Comparison of ENCODE assay signal across 8 mouse cellular contexts in the genomic region with DNA sequence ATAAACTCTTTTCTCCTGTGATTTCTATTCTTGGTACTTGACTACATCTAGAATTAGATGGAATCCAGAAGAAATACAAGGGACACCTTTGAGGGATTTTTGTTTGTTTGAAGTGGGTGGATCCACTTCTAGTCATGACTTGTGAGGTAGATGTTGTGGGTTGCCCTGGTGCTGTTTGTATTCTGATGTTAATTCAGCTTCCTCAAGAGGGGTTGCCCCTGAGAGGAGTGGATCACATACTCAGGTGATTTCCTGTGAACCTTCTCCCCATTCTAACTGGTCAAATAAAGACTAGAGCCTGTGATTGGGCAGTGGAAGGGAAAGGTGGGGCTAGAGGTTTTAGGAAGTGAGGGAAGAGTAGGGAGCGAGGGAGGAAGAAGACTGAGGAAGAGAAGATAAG. TPM values are rescaled to one million over a fixed set of nuclear protein-coding genes. Genes with fewer than 3 reads are reported as not detected.
DNase-seq lines count a peak whose midpoint lies in the region; ATAC-seq and TF ChIP-seq lines count a peak whose summit lies in the region.

No protein-coding gene starts in this region.

- H3K9ac ChIP-seq in heart, embryonic 15.5 days, result 0 out of 2 replicates have a peak overlapping the region, but pooled peaks have one; percentile 79
- peak overlapping the region; percentile 58; the same call in 1 of the 2 replicates for H3K9ac ChIP-seq in MEL (ENCODE audit: control insufficient read depth, low read depth, low read length, poor library complexity, severe bottlenecking)
- peak overlapping the region; percentile 75 for H3K9ac ChIP-seq in hindbrain, embryonic 13.5 days
- no peak overlapping the region for H3K9ac ChIP-seq in midbrain, embryonic 13.5 days (replicated peaks)

- TF ChIP-seq EP300 in MEL (IDR thresholded peaks at IDR 0.05; ENCODE audit: low read depth in 1 of 2, low read length in 2 of 2), result no peak

- H3K36me3 ChIP-seq in heart, embryonic 15.5 days, result peaks cover 3% of the 10 kb centered on the region; the same call in 1 of the 2 replicates
- H3K36me3 ChIP-seq in MEL (ENCODE audit: control insufficient read depth in 1 of 2, insufficient read depth in 2 of 2, low read length in 2 of 2), result peaks cover 0 to 4% of the 10 kb centered on the region in 2 experiments; a peak in 1 of 4 replicates
- peaks cover 20% of the 10 kb centered on the region for H3K36me3 ChIP-seq in hindbrain, embryonic 13.5 days
- peaks cover 18% of the 10 kb centered on the region for H3K36me3 ChIP-seq in midbrain, embryonic 13.5 days

- H3K4me2 ChIP-seq in heart, embryonic 15.5 days, result peak overlapping the region; percentile 90
- peak overlapping the region; percentile 76 for H3K4me2 ChIP-seq in hindbrain, embryonic 13.5 days
- peak overlapping the region; percentile 74 for H3K4me2 ChIP-seq in midbrain, embryonic 13.5 days (replicated peaks)

- no peaks in the 10 kb centered on the region for H3K27me3 ChIP-seq in heart, embryonic 15.5 days
- no peaks in the 10 kb centered on the region for H3K27me3 ChIP-seq in MEL (ENCODE audit: control insufficient read depth in 1 of 2, insufficient read depth in 2 of 2, low read length in 2 of 2)
- no peaks in the 10 kb centered on the region for H3K27me3 ChIP-seq in hindbrain, embryonic 13.5 days
- H3K27me3 ChIP-seq in midbrain, embryonic 13.5 days, result no peaks in the 10 kb centered on the region

- peak overlapping the region; percentile 91 for H3K27ac ChIP-seq in heart, embryonic 15.5 days
- H3K27ac ChIP-seq in MEL (ENCODE audit: control insufficient read depth, low read depth, low read length), result peak overlapping the region; percentile 87
- H3K27ac ChIP-seq in hindbrain, embryonic 13.5 days, result no peak overlapping the region
- H3K27ac ChIP-seq in midbrain, embryonic 13.5 days, result no peak overlapping the region

- H3K79me2 ChIP-seq in MEL (ENCODE audit: control insufficient read depth, insufficient read depth, low read length, poor library complexity), result peaks cover 2% of the 10 kb centered on the region

- H3K4me1 ChIP-seq in heart, embryonic 15.5 days (replicated peaks), result peaks cover 9% of the 10 kb centered on the region
- H3K4me1 ChIP-seq in MEL (ENCODE audit: control insufficient read depth in 1 of 2, insufficient read depth in 2 of 2, low read length in 2 of 2), result peaks cover 0 to 3% of the 10 kb centered on the region in 2 experiments; a peak in 1 of 4 replicates
- H3K4me1 ChIP-seq in hindbrain, embryonic 13.5 days (replicated peaks), result peaks cover 14% of the 10 kb centered on the region
- H3K4me1 ChIP-seq in midbrain, embryonic 13.5 days (replicated peaks), result peaks cover 7% of the 10 kb centered on the region

- H3K9me3 ChIP-seq in heart, embryonic 15.5 days (replicated peaks), result no peaks in the 10 kb centered on the region
- H3K9me3 ChIP-seq in MEL (replicated peaks; ENCODE audit: insufficient read depth, low read length), result no peaks in the 10 kb centered on the region
- peaks cover 5% of the 10 kb centered on the region; the same call in 1 of the 2 replicates for H3K9me3 ChIP-seq in hindbrain, embryonic 13.5 days
- H3K9me3 ChIP-seq in midbrain, embryonic 13.5 days, result peaks cover 13% of the 10 kb centered on the region

- peak overlapping the region; percentile 73 for H3K4me3 ChIP-seq in heart, embryonic 15.5 days
- peak overlapping the region; percentile 67 to 86 for H3K4me3 ChIP-seq in MEL (ENCODE audit: control insufficient read depth in 1 of 2, insufficient read depth in 1 of 2, low read depth in 2 of 2, low read length in 2 of 2)
- H3K4me3 ChIP-seq in hindbrain, embryonic 13.5 days, result peak overlapping the region; percentile 69
- peak overlapping the region; percentile 68; the same call in 1 of the 2 replicates for H3K4me3 ChIP-seq in midbrain, embryonic 13.5 days (replicated peaks)

- 79% methylated on average over 1 of the region's 1 CpGs for WGBS in heart, embryonic 15.5 days
- 60% methylated on average over 1 of the region's 1 CpGs for WGBS in hindbrain, embryonic 13.5 days
- WGBS in midbrain, embryonic 13.5 days, result 82% methylated on average over 1 of the region's 1 CpGs

- no peak for ATAC-seq in heart, embryonic 15.5 days (replicated peaks; ENCODE audit: insufficient number of reproducible peaks, insufficient read depth, low FRiP score, low read depth)
- ATAC-seq in hindbrain, embryonic 13.5 days (ENCODE audit: low FRiP score), result no peak
- no peak for ATAC-seq in midbrain, embryonic 13.5 days
- no peak for ATAC-seq in megakaryocyte progenitor cell, adult 5-6 weeks (replicated peaks; ENCODE audit: poor library complexity)

- no peak for DNase-seq in heart, adult 8-10 months (ENCODE audit: low spot score)
- DNase-seq in MEL (ENCODE audit: low read depth, low spot score), result peak; percentile 51
- DNase-seq in kidney, adult 18-20 months, result no peak
- no peak for DNase-seq in gastrocnemius, postnatal 25 days

- TF ChIP-seq RAD21 in MEL (IDR thresholded peaks at IDR 0.05; ENCODE audit: low read depth, low read length), result no peak

- TF ChIP-seq CTCF in MEL (IDR thresholded peaks at IDR 0.05 in 2 of 3, conservative IDR thresholded peaks at IDR 0.05 in 1 of 3; ENCODE audit: control insufficient read depth in 1 of 3, insufficient read depth in 1 of 3, low read depth in 2 of 3, low read length in 3 of 3, poor library complexity in 1 of 3, severe bottlenecking in 1 of 3), result no peak

- TF ChIP-seq POLR2A in MEL (IDR thresholded peaks at IDR 0.05; ENCODE audit: control insufficient read depth in 1 of 2, insufficient read depth in 1 of 2, low read depth in 1 of 2, low read length in 2 of 2, poor library complexity in 1 of 2), result no peak

RNA-seq across cellular contexts. Expression of a gene that starts 15.8 kb away (rescaled TPM):
- 3.2 and 3.3 TPM in 2 replicates for polyA plus RNA-seq in heart, embryonic 15.5 days (2015; fragmentation: Nextera tagmentation; extraction: Ambion mirVana)
- total RNA-seq in heart, adult 8-10 months (2022), result under 1 TPM; 0.60 to 0.92 (median 0.80) TPM
- 0.81 and 1.0 TPM in 2 replicates for total RNA-seq in MEL (2012; rRNA removed)
- under 1 TPM in 1 of 2 experiments, not detected in 1; 0.39 TPM for polyA plus RNA-seq in MEL (2012; ENCODE audit: insufficient read depth in 1 of 2, insufficient read length in 2 of 2, low read depth in 1 of 2, low replicate concordance in 2 of 2, missing spikeins in 1 of 2)
- polyA plus RNA-seq in hindbrain, embryonic 13.5 days (2015; fragmentation: Nextera tagmentation; extraction: Ambion mirVana), result 8.7 and 9.8 TPM in 2 replicates
- 9.5 and 10.1 TPM in 2 replicates for polyA plus RNA-seq in midbrain, embryonic 13.5 days (2015; fragmentation: Nextera tagmentation; extraction: Ambion mirVana)
- 5.6 and 6.9 TPM in 2 replicates for total RNA-seq in megakaryocyte progenitor cell, adult 5-6 weeks (2015)
- total RNA-seq in megakaryocyte progenitor cell, adult 5-6 weeks (2017), result 1.0 and 4.0 TPM in 2 replicates
- total RNA-seq in gastrocnemius, postnatal 25 days (2021), result 1 to 10 TPM in 1 of 2 experiments, under 1 TPM in 1; 0.32 to 1.3 TPM

RNA-seq across cellular contexts. Expression of a gene that starts 21.0 kb away (rescaled TPM):
- 2.2 and 2.4 TPM in 2 replicates for polyA plus RNA-seq in heart, embryonic 15.5 days (2015; fragmentation: Nextera tagmentation; extraction: Ambion mirVana)
- total RNA-seq in heart, adult 8-10 months (2022), result 1 to 10 TPM; 1.0 to 1.5 (median 1.4) TPM
- total RNA-seq in MEL (2012; rRNA removed), result 0.69 and 0.85 TPM in 2 replicates
- under 1 TPM in 1 of 2 experiments, not detected in 1; 0.47 TPM for polyA plus RNA-seq in MEL (2012; ENCODE audit: insufficient read depth in 1 of 2, insufficient read length in 2 of 2, low read depth in 1 of 2, low replicate concordance in 2 of 2, missing spikeins in 1 of 2)
- polyA plus RNA-seq in hindbrain, embryonic 13.5 days (2015; fragmentation: Nextera tagmentation; extraction: Ambion mirVana), result 5.4 and 6.8 TPM in 2 replicates
- polyA plus RNA-seq in midbrain, embryonic 13.5 days (2015; fragmentation: Nextera tagmentation; extraction: Ambion mirVana), result 6.2 and 7.2 TPM in 2 replicates
- 4.6 and 6.0 TPM in 2 replicates for total RNA-seq in megakaryocyte progenitor cell, adult 5-6 weeks (2015)
- 4.1 and 5.3 TPM in 2 replicates for total RNA-seq in megakaryocyte progenitor cell, adult 5-6 weeks (2017)
- total RNA-seq in gastrocnemius, postnatal 25 days (2021), result under 1 TPM; 0.94 to 0.95 TPM

RNA-seq across cellular contexts. Expression of a gene that starts 26.5 kb away (rescaled TPM):
- polyA plus RNA-seq in heart, embryonic 15.5 days (2015; fragmentation: Nextera tagmentation; extraction: Ambion mirVana), result 1.5 and 1.8 TPM in 2 replicates
- total RNA-seq in heart, adult 8-10 months (2022), result 1 to 10 TPM; 1.9 to 2.8 (median 2.2) TPM
- 2.2 and 2.9 TPM in 2 replicates for total RNA-seq in MEL (2012; rRNA removed)
- polyA plus RNA-seq in MEL (2012; ENCODE audit: insufficient read depth in 1 of 2, insufficient read length in 2 of 2, low read depth in 1 of 2, low replicate concordance in 2 of 2, missing spikeins in 1 of 2), result 1 to 10 TPM in 1 of 2 experiments, not detected in 1; 2.1 TPM
- 1.4 and 1.7 TPM in 2 replicates for polyA plus RNA-seq in hindbrain, embryonic 13.5 days (2015; fragmentation: Nextera tagmentation; extraction: Ambion mirVana)
- 2.0 and 3.0 TPM in 2 replicates for polyA plus RNA-seq in midbrain, embryonic 13.5 days (2015; fragmentation: Nextera tagmentation; extraction: Ambion mirVana)
- total RNA-seq in megakaryocyte progenitor cell, adult 5-6 weeks (2015), result 2.1 and 3.0 TPM in 2 replicates
- total RNA-seq in megakaryocyte progenitor cell, adult 5-6 weeks (2017), result 3.9 and 4.6 TPM in 2 replicates
- total RNA-seq in gastrocnemius, postnatal 25 days (2021), result 1 to 10 TPM; 2.1 to 3.3 TPM

RNA-seq across cellular contexts. Expression of a gene that starts 34.1 kb away (rescaled TPM):
- polyA plus RNA-seq in heart, embryonic 15.5 days (2015; fragmentation: Nextera tagmentation; extraction: Ambion mirVana), result 0.38 TPM in 2 replicates
- under 1 TPM; 0.41 to 0.84 (median 0.80) TPM for total RNA-seq in heart, adult 8-10 months (2022)
- total RNA-seq in MEL (2012; rRNA removed), result 0.19 and 0.26 TPM in 2 replicates
- under 1 TPM in 1 of 2 experiments, not detected in 1; 0.11 TPM for polyA plus RNA-seq in MEL (2012; ENCODE audit: insufficient read depth in 1 of 2, insufficient read length in 2 of 2, low read depth in 1 of 2, low replicate concordance in 2 of 2, missing spikeins in 1 of 2)
- polyA plus RNA-seq in hindbrain, embryonic 13.5 days (2015; fragmentation: Nextera tagmentation; extraction: Ambion mirVana), result 0.10 TPM in 1 of 2 replicates, not detected in the other
- 0.08 TPM in 1 of 2 replicates, not detected in the other for polyA plus RNA-seq in midbrain, embryonic 13.5 days (2015; fragmentation: Nextera tagmentation; extraction: Ambion mirVana)
- 1.3 and 1.6 TPM in 2 replicates for total RNA-seq in megakaryocyte progenitor cell, adult 5-6 weeks (2015)
- total RNA-seq in megakaryocyte progenitor cell, adult 5-6 weeks (2017), result 0.20 TPM in 1 of 2 replicates, not detected in the other
- total RNA-seq in gastrocnemius, postnatal 25 days (2021), result under 1 TPM; 0.46 to 0.51 TPM

RNA-seq across cellular contexts. Expression of a gene that starts 39.5 kb away (rescaled TPM):
- polyA plus RNA-seq in heart, embryonic 15.5 days (2015; fragmentation: Nextera tagmentation; extraction: Ambion mirVana), result 1.5 and 1.6 TPM in 2 replicates
- 1 to 10 TPM; 4.6 to 5.8 (median 5.1) TPM for total RNA-seq in heart, adult 8-10 months (2022)
- total RNA-seq in MEL (2012; rRNA removed), result 1.5 and 2.3 TPM in 2 replicates
- polyA plus RNA-seq in MEL (2012; ENCODE audit: insufficient read depth in 1 of 2, insufficient read length in 2 of 2, low read depth in 1 of 2, low replicate concordance in 2 of 2, missing spikeins in 1 of 2), result 1 to 10 TPM in 1 of 2 experiments, not detected in 1; 1.5 TPM
- 4.1 and 4.2 TPM in 2 replicates for polyA plus RNA-seq in hindbrain, embryonic 13.5 days (2015; fragmentation: Nextera tagmentation; extraction: Ambion mirVana)
- 3.5 and 3.8 TPM in 2 replicates for polyA plus RNA-seq in midbrain, embryonic 13.5 days (2015; fragmentation: Nextera tagmentation; extraction: Ambion mirVana)
- 4.1 and 4.7 TPM in 2 replicates for total RNA-seq in megakaryocyte progenitor cell, adult 5-6 weeks (2015)
- 4.3 and 8.5 TPM in 2 replicates for total RNA-seq in megakaryocyte progenitor cell, adult 5-6 weeks (2017)
- total RNA-seq in gastrocnemius, postnatal 25 days (2021), result 1 to 10 TPM; 4.1 to 4.3 TPM

Comparison
In these comparisons a context has a peak if more than half of its experiments do, and no peak if none do; other contexts are left out.
1. H3K27ac ChIP-seq: peak in heart, embryonic 15.5 days (single experiment) and MEL (single experiment); none in hindbrain, embryonic 13.5 days (single experiment) and midbrain, embryonic 13.5 days (single experiment).
2. Peak in every context shown above with its lines, with median percentiles within 50 percentile points of each other: H3K4me2 ChIP-seq and H3K4me3 ChIP-seq.